Mouse (Mus musculus) lung, embryonic 14.5 days (tissue): ENCODE measurements around the gene Snd1. TPM values are rescaled to one million over a fixed set of nuclear protein-coding genes. Genes with fewer than 3 reads are reported as not detected.

Experiments
- ATAC-seq: fragments of 200-750 bp; cut with Nextera tagmentation; 2 replicates; pipeline ENCODE4 v1.8.0; 2017; ENCODE audit warnings: mild to moderate bottlenecking, moderate TSS enrichment, moderate library complexity; ENCODE audit not compliant: insufficient read depth
- DNase-seq: peaks from one replicate; pipeline ENCODE4 v3.0.0-alpha.2; 2015
- H3K27ac ChIP-seq: fragments of 300-500 bp; sonication (generic); 2 replicates; pipeline ENCODE4 v1.5.1; 2014; ENCODE audit warnings: low read depth, mild to moderate bottlenecking, moderate library complexity
- H3K27me3 ChIP-seq: fragments of 300-500 bp; sonication (generic); 2 replicates; pipeline ENCODE4 v1.6.1; 2014; ENCODE audit warnings: low read length, control low read depth; ENCODE audit not compliant: insufficient read depth
- H3K36me3 ChIP-seq: fragments of 300-500 bp; sonication (generic); 2 replicates; pipeline ENCODE4 v1.6.1; 2014; ENCODE audit warnings: control low read depth; ENCODE audit not compliant: insufficient read depth
- H3K4me1 ChIP-seq: fragments of 300-500 bp; sonication (generic); 2 replicates; pipeline ENCODE4 v1.6.1; 2014; ENCODE audit warnings: antibody characterized with exemption, control low read depth; ENCODE audit not compliant: insufficient read depth
- H3K4me2 ChIP-seq: fragments of 300-500 bp; sonication (generic); 2 replicates; pipeline ENCODE4 v1.6.1; 2014; ENCODE audit warnings: mild to moderate bottlenecking
- H3K4me3 ChIP-seq: fragments of 300-500 bp; sonication (generic); 2 replicates; pipeline ENCODE4 v1.5.1; 2014; ENCODE audit warnings: low read depth, low read length
- H3K9ac ChIP-seq: fragments of 300-500 bp; sonication (generic); 2 replicates; pipeline ENCODE4 v1.6.1; 2014
- H3K9me3 ChIP-seq: fragments of 300-500 bp; sonication (generic); 2 replicates; pipeline ENCODE4 v1.6.1; 2016; ENCODE audit warnings: low read depth, low read length, control low read depth
- CTCF ChIP-seq: IDR thresholded peaks from 2 replicates; pipeline ENCODE4 v1.5.1; 2016; ENCODE audit warnings: antibody characterized with exemption, low read depth
- WGBS: fragments of 180-500 bp; shearing (Covaris S2); extraction: QIAGEN DNeasy Blood & Tissue Kit; methylation state at CpG from one replicate; pipeline ENCODE4 v1.1.7; 2014; 5-methylcytosine and 5-hydroxymethylcytosine counted together
- polyA plus RNA-seq: library from polyadenylated mRNA; unstranded; fragments of >200 nt; fragmentation: Nextera tagmentation; extraction: Ambion mirVana; gene quantifications from 2 replicates; pipeline ENCODE4 v1.2.1, GENCODE M21; 2014

The Snd1 gene
- polyA plus RNA-seq, 1 experiment from 2014 or later, result 145 TPM

DNA sequence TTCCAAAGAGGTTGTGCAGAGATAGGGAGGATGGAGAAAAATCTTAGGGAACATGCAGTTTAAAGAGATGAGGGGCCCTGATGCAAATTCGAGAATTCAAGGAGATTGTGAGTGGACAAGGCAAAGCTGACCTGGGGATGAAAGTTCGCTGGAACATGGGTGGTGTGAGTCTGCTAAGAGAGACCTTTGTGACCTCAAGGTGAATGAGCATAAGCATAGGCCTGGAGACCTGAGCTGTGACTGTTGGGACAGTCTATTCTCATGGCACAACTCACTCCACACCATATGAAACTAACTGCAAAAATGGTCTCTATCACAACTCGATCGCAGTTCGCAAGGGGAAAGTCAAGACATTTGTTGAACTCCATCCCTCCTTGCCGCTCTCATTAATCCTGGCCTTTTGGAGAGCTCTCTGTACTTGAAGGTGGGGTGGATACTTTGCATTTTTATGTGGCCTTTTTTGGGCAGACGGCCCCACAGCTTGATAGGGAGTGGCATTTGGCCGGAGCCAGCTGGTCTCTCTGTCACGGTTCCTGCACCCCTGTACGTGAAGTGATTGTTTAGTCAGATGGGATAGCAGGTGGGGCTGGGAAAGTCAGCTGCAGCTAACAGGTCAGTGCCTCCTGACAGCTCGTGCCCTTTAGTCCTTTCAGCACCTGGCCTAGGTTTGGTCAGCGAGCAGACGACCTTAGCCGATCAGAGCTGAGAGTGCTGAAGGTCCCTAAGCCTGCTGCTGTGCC, 273.2 kb downstream of the Snd1 start:
- 52% methylated on average over 14 of the region's 14 CpGs for WGBS
- Histone ChIP-seq H3K4me1 (no peaks in the 10 kb centered on the region), H3K27ac (no peak overlapping the region), H3K4me2 (no peak overlapping the region), H3K4me3 (no peak overlapping the region), H3K36me3 (peaks cover 15% of the 10 kb centered on the region; the same call in 1 of the 2 replicates), H3K9ac (no peak overlapping the region), H3K27me3 (no peaks in the 10 kb centered on the region), H3K9me3 (no peaks in the 10 kb centered on the region)
- ATAC-seq, result no peak
- no peak for DNase-seq
- TF ChIP-seq CTCF, result no peak

GRCm38 (mm10) chr6:28749224-28749623, 274.3 kb downstream of the Snd1 start:
- Histone ChIP-seq H3K9me3 (no peaks in the 10 kb centered on the region), H3K27ac (no peak overlapping the region), H3K36me3 (peaks cover 16% of the 10 kb centered on the region; the same call in 1 of the 2 replicates), H3K4me1 (no peaks in the 10 kb centered on the region), H3K4me2 (no peak overlapping the region), H3K9ac (no peak overlapping the region), H3K27me3 (no peaks in the 10 kb centered on the region), H3K4me3 (no peak overlapping the region)
- WGBS, result 63% methylated on average over 3 of the region's 3 CpGs
- ATAC-seq (no peak), DNase-seq (no peak)
- no peak for TF ChIP-seq CTCF

GRCm38 (mm10) chr6:28751186-28751585, 276.2 kb downstream of the Snd1 start:
- Histone ChIP-seq H3K27me3 (no peaks in the 10 kb centered on the region), H3K27ac (no peak overlapping the region), H3K9me3 (no peaks in the 10 kb centered on the region), H3K4me3 (no peak overlapping the region), H3K9ac (no peak overlapping the region), H3K4me2 (no peak overlapping the region), H3K4me1 (no peaks in the 10 kb centered on the region), H3K36me3 (peaks cover 15% of the 10 kb centered on the region; the same call in 1 of the 2 replicates)
- DNase-seq (peak; percentile 56), ATAC-seq (no peak)
- no peak for TF ChIP-seq CTCF
- WGBS, result 49% methylated on average over 3 of the region's 3 CpGs

DNA sequence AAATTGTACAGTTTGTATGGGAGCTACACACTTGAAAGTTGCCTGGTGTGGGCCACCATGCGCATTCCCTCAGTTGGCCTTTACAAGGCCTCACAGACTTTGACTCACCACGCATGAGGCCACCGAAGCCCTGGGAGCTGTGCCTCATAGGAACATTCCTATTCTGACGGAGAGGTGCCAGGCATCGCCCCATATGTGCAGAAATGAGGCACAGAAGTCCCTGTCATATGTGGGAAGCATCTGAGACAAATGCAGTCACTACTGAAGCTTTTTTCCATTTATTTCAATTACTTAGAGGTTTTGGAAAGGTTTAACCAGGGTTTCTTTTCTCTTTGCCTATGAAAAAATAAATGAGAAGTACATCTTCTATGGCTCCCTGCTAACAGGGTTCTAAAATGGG, 278.3 kb downstream of the Snd1 start:
- no peak overlapping the region for H3K27ac ChIP-seq
- no peak overlapping the region for H3K4me3 ChIP-seq
- TF ChIP-seq CTCF, result no peak
- H3K36me3 ChIP-seq, result peaks cover 5% of the 10 kb centered on the region; the same call in 1 of the 2 replicates
- no peaks in the 10 kb centered on the region for H3K9me3 ChIP-seq
- H3K4me2 ChIP-seq, result no peak overlapping the region
- no peak overlapping the region for H3K9ac ChIP-seq
- ATAC-seq (no peak), DNase-seq (no peak)
- 91% methylated on average over 5 of the region's 5 CpGs for WGBS
- no peaks in the 10 kb centered on the region for H3K4me1 ChIP-seq
- no peaks in the 10 kb centered on the region for H3K27me3 ChIP-seq

- Histone ChIP-seq H3K9ac (no peak overlapping the region), H3K27me3 (no peaks in the 10 kb centered on the region), H3K4me3 (no peak overlapping the region), H3K4me2 (no peak overlapping the region), H3K4me1 (no peaks in the 10 kb centered on the region), H3K9me3 (no peaks in the 10 kb centered on the region), H3K36me3 (peaks cover 5% of the 10 kb centered on the region; the same call in 1 of the 2 replicates), H3K27ac (no peak overlapping the region)
- no peak for ATAC-seq
- TF ChIP-seq CTCF, result no peak
- 89% methylated on average over 5 of the region's 5 CpGs for WGBS
- no peak for DNase-seq
Observed at GRCm38 (mm10) chr6:28753681-28754080, 278.7 kb downstream of the Snd1 start.

DNA sequence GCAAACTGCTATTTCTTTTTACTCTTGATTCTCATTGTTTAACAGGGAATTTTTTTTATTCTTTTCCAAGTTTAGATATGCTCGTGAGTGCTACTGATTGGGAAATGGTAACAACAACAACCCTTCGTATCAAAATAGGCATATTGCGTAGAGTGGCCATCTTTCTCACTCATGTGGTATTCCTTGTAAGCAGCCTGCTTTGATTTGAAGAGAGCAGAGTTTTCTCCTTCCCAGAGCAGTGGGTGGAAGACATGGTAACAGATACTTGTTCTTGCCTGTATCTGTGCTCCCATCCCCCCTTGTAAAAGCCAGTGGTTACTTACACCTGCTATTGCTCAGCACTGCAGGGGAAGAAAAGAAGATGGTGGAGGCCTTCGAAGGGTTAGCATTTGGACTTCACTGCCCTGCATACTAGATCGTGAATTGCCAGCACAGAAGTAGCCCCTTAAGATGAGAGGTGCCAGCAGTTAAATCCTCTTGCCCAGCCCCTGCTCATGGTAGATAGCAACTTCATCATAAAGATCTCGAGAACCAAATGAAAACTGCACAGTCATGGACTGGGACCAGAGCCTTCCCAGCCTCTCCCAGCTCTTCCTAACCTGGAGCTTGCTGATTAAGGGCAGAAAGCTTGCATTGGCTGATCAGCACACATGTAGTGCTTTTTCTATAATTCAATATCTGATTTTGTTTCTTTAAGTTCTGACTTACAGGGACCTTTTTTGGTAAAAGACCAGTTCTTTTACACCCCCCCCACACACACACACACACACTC, 279.4 kb downstream of the Snd1 start:
- H3K9me3 ChIP-seq, result no peaks in the 10 kb centered on the region
- H3K27me3 ChIP-seq, result no peaks in the 10 kb centered on the region
- H3K36me3 ChIP-seq, result peaks cover 5% of the 10 kb centered on the region; the same call in 1 of the 2 replicates
- WGBS, result 85% methylated on average over 6 of the region's 6 CpGs
- no peak for ATAC-seq
- no peak overlapping the region for H3K4me2 ChIP-seq
- H3K9ac ChIP-seq, result no peak overlapping the region
- H3K4me1 ChIP-seq, result no peaks in the 10 kb centered on the region
- no peak for TF ChIP-seq CTCF
- no peak overlapping the region for H3K4me3 ChIP-seq
- DNase-seq, result no peak
- H3K27ac ChIP-seq, result no peak overlapping the region
